Mouse (Mus musculus) limb, embryonic 14.5 days (tissue): ENCODE measurements around the gene Mccc2. TPM values are rescaled to one million over a fixed set of nuclear protein-coding genes. Genes with fewer than 3 reads are reported as not detected.

Source experiments
- ATAC-seq: fragments of 200-750 bp; cut with Nextera tagmentation; 2 replicates; pipeline ENCODE4 v1.8.0; 2017; ENCODE audit warnings: low read depth, moderate number of reproducible peaks, moderate TSS enrichment; ENCODE audit not compliant: low FRiP score
- DNase-seq: peaks from one replicate; pipeline ENCODE4 v3.0.0-alpha.2; 2015; ENCODE audit warnings: low spot score
- H3K27ac ChIP-seq: fragments of 300-500 bp; sonication (generic); replicated peaks from 2 replicates; pipeline ENCODE4 v1.5.1; 2014; ENCODE audit warnings: low read depth, mild to moderate bottlenecking, low read length, moderate library complexity, mixed read lengths
- H3K27me3 ChIP-seq: fragments of 300-500 bp; sonication (generic); 2 replicates; pipeline ENCODE4 v1.6.1; 2014; ENCODE audit warnings: low read length, mixed read lengths; ENCODE audit not compliant: control insufficient read depth, insufficient read depth
- H3K36me3 ChIP-seq: fragments of 300-500 bp; sonication (generic); 2 replicates; pipeline ENCODE4 v1.6.1; 2014; ENCODE audit warnings: mild to moderate bottlenecking, low read length, moderate library complexity, mixed read lengths; ENCODE audit not compliant: control insufficient read depth, insufficient read depth
- H3K4me1 ChIP-seq: fragments of 300-500 bp; sonication (generic); 2 replicates; pipeline ENCODE4 v1.6.1; 2014; ENCODE audit warnings: antibody characterized with exemption, low read length, mixed read lengths; ENCODE audit not compliant: control insufficient read depth, insufficient read depth
- H3K4me2 ChIP-seq: fragments of 300-500 bp; sonication (generic); replicated peaks from 2 replicates; pipeline ENCODE4 v1.6.1; 2014; ENCODE audit warnings: low read depth, mild to moderate bottlenecking, low read length, moderate library complexity; ENCODE audit not compliant: severe bottlenecking
- H3K4me3 ChIP-seq: fragments of 300-500 bp; sonication (generic); replicated peaks from 2 replicates; pipeline ENCODE4 v1.5.1; 2014; ENCODE audit warnings: low read length
- H3K9ac ChIP-seq: fragments of 300-500 bp; sonication (generic); 2 replicates; pipeline ENCODE4 v1.6.1; 2014; ENCODE audit warnings: mild to moderate bottlenecking, low read depth, low read length, moderate library complexity; ENCODE audit not compliant: severe bottlenecking
- H3K9me3 ChIP-seq: fragments of 300-500 bp; sonication (generic); 2 replicates; pipeline ENCODE4 v1.6.1; 2016; ENCODE audit warnings: low read length; ENCODE audit not compliant: control insufficient read depth
- POLR2A ChIP-seq: fragments of 200-500 bp; IDR thresholded peaks from 2 replicates; pipeline ENCODE4 v1.8.0; 2012; ENCODE audit warnings: inconsistent platforms, mild to moderate bottlenecking, moderate library complexity, borderline replicate concordance; ENCODE audit not compliant: insufficient read depth, insufficient read length; ENCODE audit errors: extremely low read depth
- WGBS: fragments of 180-500 bp; shearing (Covaris S2); extraction: QIAGEN DNeasy Blood & Tissue Kit; methylation state at CpG from one replicate; pipeline ENCODE4 v1.1.7; 2014; 5-methylcytosine and 5-hydroxymethylcytosine counted together
- polyA plus RNA-seq, 2 experiments: library from polyadenylated mRNA; depleted of rRNA in 1 of 2; stranded (reverse) in 1 of 2; unstranded in 1 of 2; fragments of >200 nt; fragmentation: Nextera tagmentation in 1 of 2; extraction: Ambion mirVana in 1 of 2; gene quantifications; 2 replicates each; pipeline versions ENCODE4 v1.2.1 to v1.2.3; 2012 to 2014

The Mccc2 gene
- polyA plus RNA-seq, 2 experiments = 22.4 to 42.0 TPM

DNA sequence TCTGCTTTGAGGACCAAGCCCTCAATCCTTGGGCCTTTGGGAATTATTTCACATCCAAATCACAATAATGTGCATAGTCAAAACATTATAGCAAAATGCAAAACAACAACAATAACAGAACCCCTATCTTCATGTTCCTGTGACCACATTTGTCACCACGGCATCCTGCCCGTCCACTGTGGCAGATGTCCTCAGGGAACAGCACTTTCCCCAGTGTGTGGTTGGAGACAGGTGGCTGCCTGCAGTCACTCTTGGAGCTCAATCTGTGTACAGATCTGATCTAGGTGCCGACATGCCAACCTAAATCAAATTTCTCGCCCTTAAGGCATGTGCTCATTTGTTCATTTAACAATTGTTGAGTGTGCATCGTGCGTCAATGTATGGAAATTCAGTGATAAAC is 83.9 kb downstream of the Mccc2 start:
- Histone ChIP-seq H3K27me3 (no peaks in the 10 kb centered on the region), H3K36me3 (no peaks in the 10 kb centered on the region), H3K27ac (no peak overlapping the region), H3K4me1 (no peaks in the 10 kb centered on the region), H3K4me3 (no peak overlapping the region), H3K9ac (no peak overlapping the region), H3K9me3 (no peaks in the 10 kb centered on the region), H3K4me2 (no peak overlapping the region)
- WGBS = 77% methylated on average over 6 of the region's 6 CpGs
- ATAC-seq (no peak), DNase-seq (no peak)
- no peak for TF ChIP-seq POLR2A

DNA sequence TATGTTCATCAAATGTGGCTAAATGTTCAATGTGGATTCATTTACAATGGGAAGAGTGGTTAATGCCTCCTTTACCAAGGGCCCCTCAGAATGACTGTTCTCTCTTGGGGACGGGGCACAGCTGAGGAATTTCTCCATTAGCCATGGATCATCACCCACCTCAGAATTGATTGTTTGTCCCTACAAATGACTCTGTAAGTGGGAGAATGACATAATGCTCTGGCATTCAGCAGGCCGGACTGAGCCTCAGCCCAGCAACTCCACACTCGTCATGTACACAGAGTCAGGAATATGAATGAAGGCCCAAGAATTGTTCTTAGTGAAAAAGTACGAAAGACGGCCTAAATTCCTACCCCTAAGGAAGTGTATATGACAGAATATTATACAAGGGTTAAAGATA is 89.2 kb downstream of the Mccc2 start:
- no peak overlapping the region for H3K4me2 ChIP-seq
- no peak overlapping the region for H3K9ac ChIP-seq
- DNase-seq (no peak), ATAC-seq (no peak)
- no peaks in the 10 kb centered on the region for H3K4me1 ChIP-seq
- H3K27me3 ChIP-seq = no peaks in the 10 kb centered on the region
- no peak overlapping the region for H3K4me3 ChIP-seq
- TF ChIP-seq POLR2A = no peak
- no peaks in the 10 kb centered on the region for H3K36me3 ChIP-seq
- H3K27ac ChIP-seq = no peak overlapping the region
- WGBS = 80% methylated on average over 5 of the region's 5 CpGs
- no peaks in the 10 kb centered on the region for H3K9me3 ChIP-seq

DNA sequence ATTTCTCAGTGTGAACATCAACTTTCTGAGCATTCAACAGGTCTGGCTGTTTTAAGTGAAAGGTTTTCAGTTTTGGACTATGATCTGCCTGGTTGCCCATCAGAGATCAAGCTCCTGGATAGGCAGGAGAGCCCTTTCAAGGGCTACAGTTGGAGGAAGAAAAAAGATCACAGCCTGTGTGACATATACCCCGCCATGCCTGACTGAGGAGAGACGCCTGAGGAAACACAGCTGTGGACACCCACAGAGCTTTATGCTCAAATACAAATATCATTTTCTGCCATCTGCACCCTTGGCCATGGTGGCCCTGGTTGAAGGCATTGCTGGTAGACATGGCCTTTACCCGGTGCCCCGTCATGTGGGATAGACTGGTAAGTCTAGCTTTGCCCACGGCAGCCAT is 99.8 kb downstream of the Mccc2 start:
- Histone ChIP-seq H3K9ac (no peak overlapping the region), H3K4me1 (no peaks in the 10 kb centered on the region), H3K9me3 (no peaks in the 10 kb centered on the region), H3K4me2 (no peak overlapping the region), H3K27me3 (no peaks in the 10 kb centered on the region), H3K4me3 (no peak overlapping the region), H3K36me3 (no peaks in the 10 kb centered on the region), H3K27ac (no peak overlapping the region)
- 90% methylated on average over 5 of the region's 5 CpGs for WGBS
- ATAC-seq (no peak), DNase-seq (no peak)
- no peak for TF ChIP-seq POLR2A

DNA sequence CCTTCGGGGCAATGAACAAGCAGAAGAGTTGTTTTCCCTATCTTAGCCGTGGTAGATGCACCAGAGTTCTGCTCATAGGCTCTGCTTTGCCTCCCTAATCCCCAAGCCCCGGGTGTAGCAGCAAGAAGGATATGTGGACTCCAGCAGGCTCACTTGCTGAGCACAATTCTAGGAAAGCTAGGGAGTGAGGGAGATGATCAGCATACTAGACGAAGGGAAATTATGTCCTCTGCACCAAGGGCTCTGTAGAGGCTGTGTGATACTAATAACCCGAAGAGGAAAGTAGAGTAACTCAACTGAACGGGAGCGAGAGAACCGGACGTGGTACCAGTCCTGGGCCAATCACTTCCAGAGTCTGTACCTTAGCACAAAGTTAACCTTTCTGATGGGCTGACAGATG is 114.5 kb downstream of the Mccc2 start, which contains the start of gene Cartpt:
Cartpt (minus strand) TSS at position 127 of the 400 bp plus-strand sequence.
- Histone ChIP-seq H3K4me1 (0 out of 2 replicates have a peak, but pooled peaks cover 3% of the 10 kb centered on the region), H3K4me3 (peak within 1 kb of the TSS; percentile 17; the same call in 1 of the 2 replicates), H3K9me3 (no peaks in the 10 kb centered on the region), H3K4me2 (peak within 1 kb of the TSS; percentile 17; the same call in 1 of the 2 replicates), H3K27me3 (peaks cover 23% of the 10 kb centered on the region), H3K27ac (no peak within 1 kb of the TSS), H3K9ac (no peak within 1 kb of the TSS), H3K36me3 (no peaks in the 10 kb centered on the region)
- ATAC-seq (no peak), DNase-seq (no peak)
- WGBS = 40% methylated on average over 9 of the region's 9 CpGs
- TF ChIP-seq POLR2A = no peak

DNA sequence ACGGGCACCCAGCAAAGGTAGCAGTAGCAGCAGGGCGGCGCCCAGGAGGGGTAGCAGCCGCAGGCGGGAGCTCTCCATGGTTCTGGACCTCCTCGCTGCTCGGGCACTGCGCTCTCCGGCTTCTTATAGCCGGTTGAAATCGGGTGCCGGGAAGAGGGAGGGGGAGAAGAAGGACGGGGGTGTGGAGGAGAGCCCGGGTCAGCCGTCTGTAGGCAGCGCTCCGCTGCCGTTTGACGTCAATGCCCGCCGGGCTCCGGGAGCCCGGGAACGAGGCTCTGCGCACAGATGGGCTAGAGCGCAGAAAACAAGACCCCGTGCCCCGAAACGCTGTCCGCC is 114.9 kb downstream of the Mccc2 start:
- ATAC-seq (peak; percentile 55; the same call in 1 of the 2 replicates), DNase-seq (peak; percentile 86)
- H3K4me1 ChIP-seq = 0 out of 2 replicates have a peak, but pooled peaks cover 3% of the 10 kb centered on the region
- H3K27me3 ChIP-seq = peaks cover 23% of the 10 kb centered on the region
- no peak overlapping the region for H3K27ac ChIP-seq
- H3K9me3 ChIP-seq = no peaks in the 10 kb centered on the region
- peak overlapping the region; percentile 17; the same call in 1 of the 2 replicates for H3K4me2 ChIP-seq
- no peak for TF ChIP-seq POLR2A
- H3K36me3 ChIP-seq = no peaks in the 10 kb centered on the region
- peak overlapping the region; percentile 17; the same call in 1 of the 2 replicates for H3K4me3 ChIP-seq
- WGBS = 2% methylated on average over 29 of the region's 30 CpGs
- H3K9ac ChIP-seq = no peak overlapping the region
